Mouse (Mus musculus) lung, adult 2 months (tissue): ENCODE measurements around the gene P3h4.

Experiments used
- CTCF ChIP-seq: fragments of 200-500 bp; IDR thresholded peaks from 2 replicates; pipeline ENCODE4 v1.5.1; 2011; ENCODE audit warnings: mild to moderate bottlenecking, low read length, control low read depth; ENCODE audit not compliant: insufficient read depth
- POLR2A ChIP-seq: fragments of 200-500 bp; IDR thresholded peaks from 2 replicates; pipeline ENCODE4 v1.6.1; 2011; ENCODE audit warnings: low read depth, mild to moderate bottlenecking, control low read depth, low read length, borderline replicate concordance; ENCODE audit errors: extremely low read depth

- no peak for TF ChIP-seq CTCF
- TF ChIP-seq POLR2A, result no peak
These were observed 37.8 kb downstream of the P3h4 start for GRCm38 (mm10) chr11:100376746-100377389.
